In the genomic region with DNA sequence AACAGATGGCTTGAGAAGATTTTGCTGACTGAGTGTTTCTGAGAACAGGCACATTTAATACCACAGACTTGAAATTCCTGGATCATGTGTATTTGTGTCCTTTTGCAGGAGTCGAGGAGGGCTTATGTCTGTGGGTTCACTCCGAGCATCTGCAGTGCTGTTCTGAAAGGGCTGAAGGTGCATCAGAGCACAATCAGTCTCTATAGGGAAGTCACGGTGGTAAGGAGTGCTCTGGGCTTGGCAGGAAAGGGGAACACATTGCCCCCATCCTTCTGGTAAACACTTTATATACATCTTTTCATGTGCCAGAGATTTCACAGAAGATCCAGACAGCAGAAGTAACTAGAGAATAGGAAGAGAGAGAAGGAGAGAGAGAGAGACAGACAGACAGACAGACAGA, we compare ENCODE assay signal across 15 mouse cellular contexts.
DNase-seq lines count a peak whose midpoint lies in the region; ATAC-seq and TF ChIP-seq lines count a peak whose summit lies in the region.
"Had no signal": no experiment of that assay in that cellular context is flagged by ENCODE, and none has a peak within 500 bp of the region (broad histone marks: within the 10 kb centered on the region; RNA-seq: fewer than 3 reads in every experiment).

No protein-coding gene starts in this region.

- TF ChIP-seq CTCF in hindbrain, postnatal 0 days (IDR thresholded peaks at IDR 0.05; ENCODE audit: low read depth) = no peak
- no peak for TF ChIP-seq CTCF in forebrain, postnatal 0 days (IDR thresholded peaks at IDR 0.05; ENCODE audit: low read depth)

- no peak overlapping the region for H3K9ac ChIP-seq in hindbrain, postnatal 0 days (replicated peaks; ENCODE audit: low read length)
- no peak overlapping the region for H3K9ac ChIP-seq in embryonic facial prominence, embryonic 12.5 days
- H3K9ac ChIP-seq in forebrain, postnatal 0 days = no peak overlapping the region
- no peak overlapping the region for H3K9ac ChIP-seq in neural tube, embryonic 14.5 days (replicated peaks; ENCODE audit: low read depth, low read length)
- H3K9ac ChIP-seq: intestine, embryonic 15.5 days; limb, embryonic 13.5 days had no signal

- no peaks in the 10 kb centered on the region for H3K36me3 ChIP-seq in hindbrain, embryonic 10.5 days
- H3K36me3 ChIP-seq in hindbrain, postnatal 0 days (ENCODE audit: insufficient read depth, low read length) = no peaks in the 10 kb centered on the region
- H3K36me3 ChIP-seq in embryonic facial prominence, embryonic 12.5 days = no peaks in the 10 kb centered on the region
- H3K36me3 ChIP-seq in forebrain, postnatal 0 days (ENCODE audit: insufficient read depth) = no peaks in the 10 kb centered on the region
- H3K36me3 ChIP-seq in neural tube, embryonic 14.5 days (ENCODE audit: control insufficient read depth, insufficient read depth, low read length) = no peaks in the 10 kb centered on the region
- H3K36me3 ChIP-seq: intestine, embryonic 15.5 days; limb, embryonic 13.5 days had no signal

- no peak for ATAC-seq in hindbrain, postnatal 0 days
- ATAC-seq in embryonic facial prominence, embryonic 12.5 days (ENCODE audit: insufficient number of reproducible peaks, insufficient read depth, low FRiP score, low TSS enrichment) = no peak
- no peak; the same call in 1 of the 2 replicates for ATAC-seq in forebrain, postnatal 0 days
- no peak for ATAC-seq in neural tube, embryonic 14.5 days (ENCODE audit: low read depth)
- ATAC-seq: intestine, embryonic 15.5 days had no signal

- no peak overlapping the region for H3K4me3 ChIP-seq in hindbrain, embryonic 10.5 days
- no peak overlapping the region for H3K4me3 ChIP-seq in hindbrain, postnatal 0 days (ENCODE audit: low read length)
- no peak overlapping the region for H3K4me3 ChIP-seq in embryonic facial prominence, embryonic 12.5 days
- no peak overlapping the region for H3K4me3 ChIP-seq in forebrain, postnatal 0 days (ENCODE audit: low read depth, low read length)
- no peak overlapping the region for H3K4me3 ChIP-seq in neural tube, embryonic 14.5 days (ENCODE audit: low read depth, low read length)
- H3K4me3 ChIP-seq: intestine, embryonic 15.5 days; limb, embryonic 13.5 days had no signal

- no peak for DNase-seq in hindbrain, embryonic 10.5 days (ENCODE audit: low spot score)
- DNase-seq in hindbrain, postnatal 0 days (ENCODE audit: low spot score) = no peak
- peak; percentile 48 for DNase-seq in forebrain, postnatal 0 days
- DNase-seq in adipocyte (ENCODE audit: low spot score) = no peak
- DNase-seq in B cell, adult 2 months = no peak
- no peak for DNase-seq in adrenal gland, postnatal 10 days
- DNase-seq: adrenal gland, adult 8-10 months; heart, adult 11 months; kidney, postnatal 14 days; lung, postnatal 36 days; right cerebral cortex, postnatal 25 days had no signal

- H3K4me1 ChIP-seq in hindbrain, embryonic 10.5 days (replicated peaks) = peaks cover 52% of the 10 kb centered on the region
- no peaks in the 10 kb centered on the region for H3K4me1 ChIP-seq in hindbrain, postnatal 0 days (ENCODE audit: insufficient read depth, low read length)
- H3K4me1 ChIP-seq in embryonic facial prominence, embryonic 12.5 days = peaks cover 29% of the 10 kb centered on the region
- peaks cover 6% of the 10 kb centered on the region; the same call in 1 of the 2 replicates for H3K4me1 ChIP-seq in forebrain, postnatal 0 days (ENCODE audit: insufficient read depth)
- H3K4me1 ChIP-seq in neural tube, embryonic 14.5 days (ENCODE audit: control insufficient read depth, insufficient read depth, low read length) = no peaks in the 10 kb centered on the region

- peak overlapping the region; percentile 90 for H3K27ac ChIP-seq in hindbrain, embryonic 10.5 days
- no peak overlapping the region for H3K27ac ChIP-seq in hindbrain, postnatal 0 days
- H3K27ac ChIP-seq in embryonic facial prominence, embryonic 12.5 days = peak overlapping the region; percentile 52
- H3K27ac ChIP-seq in forebrain, postnatal 0 days (ENCODE audit: low read depth, low read length) = no peak overlapping the region
- H3K27ac ChIP-seq in neural tube, embryonic 14.5 days (ENCODE audit: low read depth, low read length) = peak overlapping the region; percentile 56; the same call in 1 of the 2 replicates
- H3K27ac ChIP-seq: intestine, embryonic 15.5 days; limb, embryonic 13.5 days had no signal

- 64% methylated on average over 3 of the region's 3 CpGs for WGBS in hindbrain, embryonic 10.5 days
- 41% methylated on average over 3 of the region's 3 CpGs for WGBS in hindbrain, postnatal 0 days
- WGBS in embryonic facial prominence, embryonic 12.5 days = 26% methylated on average over 3 of the region's 3 CpGs
- WGBS in forebrain, postnatal 0 days = 37% methylated on average over 3 of the region's 3 CpGs
- WGBS in neural tube, embryonic 14.5 days = 43% methylated on average over 3 of the region's 3 CpGs

- H3K9me3 ChIP-seq in hindbrain, embryonic 10.5 days = no peaks in the 10 kb centered on the region
- H3K9me3 ChIP-seq in hindbrain, postnatal 0 days (ENCODE audit: low read length) = no peaks in the 10 kb centered on the region
- H3K9me3 ChIP-seq in embryonic facial prominence, embryonic 12.5 days = no peaks in the 10 kb centered on the region
- no peaks in the 10 kb centered on the region for H3K9me3 ChIP-seq in forebrain, postnatal 0 days (ENCODE audit: low read length)
- H3K9me3 ChIP-seq in neural tube, embryonic 14.5 days (ENCODE audit: control insufficient read depth, low read length) = no peaks in the 10 kb centered on the region
- H3K9me3 ChIP-seq: intestine, embryonic 15.5 days; limb, embryonic 13.5 days had no signal

- H3K4me2 ChIP-seq in hindbrain, postnatal 0 days (ENCODE audit: low read depth, low read length) = no peak overlapping the region
- H3K4me2 ChIP-seq in embryonic facial prominence, embryonic 12.5 days (replicated peaks) = no peak overlapping the region
- H3K4me2 ChIP-seq in forebrain, postnatal 0 days (ENCODE audit: low read depth) = no peak overlapping the region
- H3K4me2 ChIP-seq in neural tube, embryonic 14.5 days (ENCODE audit: low read depth, low read length) = no peak overlapping the region
- H3K4me2 ChIP-seq: intestine, embryonic 15.5 days; limb, embryonic 13.5 days had no signal

- H3K27me3 ChIP-seq in hindbrain, embryonic 10.5 days (ENCODE audit: insufficient read depth, poor library complexity, severe bottlenecking) = no peaks in the 10 kb centered on the region
- H3K27me3 ChIP-seq in hindbrain, postnatal 0 days (ENCODE audit: insufficient read depth, low read length) = no peaks in the 10 kb centered on the region
- no peaks in the 10 kb centered on the region for H3K27me3 ChIP-seq in embryonic facial prominence, embryonic 12.5 days
- H3K27me3 ChIP-seq in forebrain, postnatal 0 days (ENCODE audit: insufficient read depth, low read length) = no peaks in the 10 kb centered on the region
- H3K27me3 ChIP-seq in neural tube, embryonic 14.5 days (ENCODE audit: control insufficient read depth, insufficient read depth, low read length) = no peaks in the 10 kb centered on the region
- H3K27me3 ChIP-seq: intestine, embryonic 15.5 days; limb, embryonic 13.5 days had no signal

Comparison
In these comparisons a context has a peak if more than half of its experiments do, and no peak if none do; other contexts are left out.
1. H3K27ac ChIP-seq: peak in hindbrain, embryonic 10.5 days (single experiment), embryonic facial prominence, embryonic 12.5 days (single experiment) and neural tube, embryonic 14.5 days (single experiment); none in hindbrain, postnatal 0 days (single experiment) and forebrain, postnatal 0 days (single experiment).